Mouse (Mus musculus) stomach, postnatal 0 days (tissue): ENCODE measurements around the gene Esyt1.
A peak's percentile ranks its signal among the peaks of the same experiment; 100 is the strongest.

Source experiments
- CTCF ChIP-seq: IDR thresholded peaks from 2 replicates; pipeline ENCODE4 v1.5.1; 2016; ENCODE audit warnings: antibody characterized with exemption, low read depth, mild to moderate bottlenecking, moderate library complexity
- EP300 ChIP-seq: optimal IDR thresholded peaks from 2 replicates; pipeline ENCODE3; 2016; ENCODE audit warnings: antibody characterized with exemption

DNA sequence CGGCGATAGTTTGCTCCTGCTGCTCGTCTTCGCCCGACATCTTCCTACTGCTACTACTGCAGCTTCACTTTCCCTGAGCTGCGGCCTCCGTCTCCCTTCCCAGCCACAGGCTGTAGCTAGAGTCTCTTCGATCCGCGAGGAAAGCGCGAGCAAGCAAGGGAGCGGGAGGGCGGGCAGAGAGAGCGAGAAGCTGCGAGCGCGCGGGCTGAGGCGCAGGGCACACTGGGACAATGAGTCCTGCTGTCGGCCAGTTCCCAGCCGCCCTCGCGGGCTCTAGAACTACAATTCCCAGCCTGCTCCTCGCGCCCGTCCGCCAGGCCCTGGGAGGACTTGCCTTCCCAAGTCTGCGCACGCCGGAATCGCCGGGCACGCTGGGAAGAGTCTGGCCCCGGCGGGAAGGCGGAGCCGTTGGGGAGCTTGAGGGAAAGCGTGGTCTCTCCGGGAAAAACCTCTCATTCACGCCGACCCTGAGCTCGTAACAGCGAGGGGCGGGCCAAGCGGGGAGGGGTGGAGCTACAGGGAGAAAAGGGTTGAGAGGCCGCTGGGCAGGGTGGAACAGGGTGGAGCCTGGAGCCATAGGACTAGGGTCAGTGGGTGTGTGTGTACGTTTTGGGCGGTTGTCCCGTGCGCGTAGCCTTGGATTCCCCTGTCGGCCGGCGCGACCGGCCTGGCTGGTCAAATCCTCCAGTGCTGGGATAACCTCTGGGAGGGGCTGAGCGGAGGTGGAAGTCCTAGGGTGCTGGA lies 40.3 kb upstream of the Esyt1 start, which contains the start of gene Pa2g4:
- no peak for TF ChIP-seq EP300
- peak; percentile 29 for TF ChIP-seq CTCF
